Mouse (Mus musculus) lung, embryonic 16.5 days (tissue): ENCODE measurements at regions not wholly inside any gene's neighbourhood (a gene's known extent, or its start where the extent isn't known, plus 50 kb on each side); places are given as distances from the start of the nearest gene placed in this dataset.
A peak's percentile ranks its signal among the peaks of the same experiment; 100 is the strongest.

ENCODE experiments used
- ATAC-seq: fragments of 200-750 bp; cut with Nextera tagmentation; 2 replicates; pipeline ENCODE4 v1.8.0; 2017; ENCODE audit warnings: low read depth, mild to moderate bottlenecking, moderate library complexity
- H3K27ac ChIP-seq: fragments of 300-500 bp; sonication (generic); 2 replicates; pipeline ENCODE4 v1.5.1; 2014; ENCODE audit warnings: mild to moderate bottlenecking, control low read depth, low read length
- H3K27me3 ChIP-seq: fragments of 300-500 bp; sonication (generic); 2 replicates; pipeline ENCODE4 v1.6.1; 2014; ENCODE audit warnings: low read depth, low read length, mixed read lengths; ENCODE audit not compliant: control insufficient read depth, insufficient read depth
- H3K36me3 ChIP-seq: fragments of 300-500 bp; sonication (generic); 2 replicates; pipeline ENCODE4 v1.6.1; 2014; ENCODE audit warnings: low read length; ENCODE audit not compliant: control insufficient read depth, insufficient read depth
- H3K4me1 ChIP-seq: fragments of 300-500 bp; sonication (generic); replicated peaks from 2 replicates; pipeline ENCODE4 v1.6.1; 2014; ENCODE audit warnings: low read length, mixed read lengths; ENCODE audit not compliant: control insufficient read depth, insufficient read depth
- H3K4me2 ChIP-seq: fragments of 300-500 bp; sonication (generic); 2 replicates; pipeline ENCODE4 v1.6.1; 2014; ENCODE audit warnings: low read depth, low read length, control low read depth
- H3K4me3 ChIP-seq: fragments of 300-500 bp; sonication (generic); 2 replicates; pipeline ENCODE4 v1.5.1; 2014; ENCODE audit warnings: mild to moderate bottlenecking, low read length, control low read depth
- H3K9ac ChIP-seq: fragments of 300-500 bp; sonication (generic); 2 replicates; pipeline ENCODE4 v1.6.1; 2014; ENCODE audit warnings: low read length, control low read depth
- H3K9me3 ChIP-seq: fragments of 300-500 bp; sonication (generic); 2 replicates; pipeline ENCODE4 v1.6.1; 2016; ENCODE audit warnings: low read length; ENCODE audit not compliant: control insufficient read depth
- WGBS: fragments of 180-500 bp; shearing (Covaris S2); extraction: QIAGEN DNeasy Blood & Tissue Kit; methylation state at CpG from one replicate; pipeline ENCODE4 v1.1.7; 2014; 5-methylcytosine and 5-hydroxymethylcytosine counted together

DNA sequence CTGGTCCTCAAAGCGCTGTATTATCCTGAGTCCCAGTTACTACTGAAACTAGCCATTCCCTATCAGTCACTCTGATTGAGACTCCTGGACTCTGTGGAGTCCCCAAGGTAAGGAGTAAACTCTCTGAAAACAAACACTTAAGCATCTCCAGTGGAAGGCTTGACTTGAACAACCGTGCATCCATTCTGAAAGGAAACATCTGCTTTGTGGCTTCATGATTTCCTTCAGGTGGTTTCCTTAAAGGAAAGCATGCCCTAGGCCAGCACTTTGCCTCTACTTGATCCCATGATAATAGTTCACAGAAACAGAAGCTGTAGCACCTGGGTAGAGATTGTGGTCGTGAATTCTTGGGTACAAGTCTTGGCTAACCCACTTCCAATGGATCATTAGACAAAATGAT is 235.0 kb upstream of the Adra1b start:
- no peak overlapping the region for H3K4me3 ChIP-seq
- H3K4me2 ChIP-seq: no peak overlapping the region
- ATAC-seq: no peak
- H3K27me3 ChIP-seq: no peaks in the 10 kb centered on the region
- H3K9me3 ChIP-seq: no peaks in the 10 kb centered on the region
- no peaks in the 10 kb centered on the region for H3K4me1 ChIP-seq
- 68% methylated on average over 3 of the region's 3 CpGs for WGBS
- no peaks in the 10 kb centered on the region for H3K36me3 ChIP-seq
- H3K27ac ChIP-seq: no peak overlapping the region
- H3K9ac ChIP-seq: no peak overlapping the region

DNA sequence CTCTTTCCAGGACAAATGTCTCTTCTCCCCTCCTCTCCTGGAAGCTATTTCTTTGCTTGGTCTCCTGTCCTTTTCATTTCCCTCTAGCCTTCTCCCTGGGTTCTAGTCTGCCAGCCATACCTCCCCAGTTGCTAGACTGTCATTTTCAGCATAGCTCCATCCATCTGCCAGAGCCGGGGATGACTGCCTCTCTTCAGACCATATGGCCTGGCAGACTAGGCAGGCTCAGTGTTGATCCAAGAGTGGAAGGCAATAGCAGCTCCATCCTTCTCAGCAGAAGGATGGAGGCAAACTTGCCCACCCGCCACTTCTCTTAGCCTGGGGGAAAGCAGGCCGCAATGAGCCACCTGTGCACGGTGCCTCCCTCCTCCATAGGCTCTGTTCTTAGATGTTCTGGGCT is 242.0 kb upstream of the Adra1b start:
- 92% methylated on average over 4 of the region's 4 CpGs for WGBS
- no peaks in the 10 kb centered on the region for H3K9me3 ChIP-seq

DNA sequence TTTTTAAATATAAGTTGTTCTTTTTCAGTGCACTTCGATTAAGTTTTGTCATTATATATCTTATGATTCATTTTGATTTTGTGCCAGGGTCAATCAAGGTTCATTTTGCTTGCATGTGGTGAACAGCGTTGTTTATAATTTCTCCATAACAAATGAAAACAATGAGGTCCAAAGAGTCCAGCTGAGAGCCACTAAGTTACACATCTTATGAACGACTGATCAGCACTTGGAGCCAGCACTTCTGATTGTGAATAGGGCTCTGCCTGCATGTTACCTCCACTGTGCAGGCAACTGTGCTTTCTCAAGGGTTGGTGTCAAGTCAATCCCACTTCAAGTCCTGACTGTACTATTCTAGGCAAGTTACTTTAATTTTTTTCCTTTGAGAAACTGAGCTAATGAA is 243.5 kb upstream of the Adra1b start:
- no peaks in the 10 kb centered on the region for H3K9me3 ChIP-seq
- no peaks in the 10 kb centered on the region for H3K36me3 ChIP-seq
- H3K27ac ChIP-seq: 0 out of 2 replicates have a peak overlapping the region, but pooled peaks have one; percentile 6
- no peaks in the 10 kb centered on the region for H3K4me1 ChIP-seq
- H3K4me2 ChIP-seq: no peak overlapping the region
- WGBS: 34% methylated on average over 3 of the region's 3 CpGs
- no peak overlapping the region for H3K9ac ChIP-seq
- ATAC-seq: peak; percentile 63; the same call in 1 of the 2 replicates
- no peaks in the 10 kb centered on the region for H3K27me3 ChIP-seq
- no peak overlapping the region for H3K4me3 ChIP-seq

More for the DNA sequence above, 242.0 kb upstream of the Adra1b start:
- H3K4me2 ChIP-seq: no peak overlapping the region
- no peak; the same call in 1 of the 2 replicates for ATAC-seq
- no peaks in the 10 kb centered on the region for H3K27me3 ChIP-seq
- no peak overlapping the region for H3K9ac ChIP-seq
- H3K36me3 ChIP-seq: no peaks in the 10 kb centered on the region
- no peak overlapping the region for H3K4me3 ChIP-seq
- no peaks in the 10 kb centered on the region for H3K4me1 ChIP-seq
- no peak overlapping the region for H3K27ac ChIP-seq

DNA sequence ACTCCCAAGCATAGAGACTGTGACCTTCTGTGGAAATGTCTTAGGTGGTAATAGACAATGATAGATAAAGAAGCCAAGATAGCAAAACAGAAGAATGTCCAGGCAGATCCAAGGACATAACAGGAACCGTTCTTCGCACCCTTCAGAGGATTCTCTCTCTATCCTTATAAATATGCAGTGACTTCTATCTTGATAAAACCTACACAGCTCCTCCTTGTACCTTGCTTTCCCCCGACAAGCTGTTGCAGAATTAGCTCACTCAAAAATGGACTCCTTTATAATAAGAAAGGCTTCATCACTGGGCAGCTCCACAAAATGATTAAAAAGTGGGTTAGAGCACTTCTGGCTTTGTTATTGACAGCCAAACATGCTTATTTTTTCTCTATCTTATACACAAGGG is 245.4 kb upstream of the Adra1b start:
- no peak for ATAC-seq
- WGBS: 81% methylated on average over 3 of the region's 3 CpGs

DNA sequence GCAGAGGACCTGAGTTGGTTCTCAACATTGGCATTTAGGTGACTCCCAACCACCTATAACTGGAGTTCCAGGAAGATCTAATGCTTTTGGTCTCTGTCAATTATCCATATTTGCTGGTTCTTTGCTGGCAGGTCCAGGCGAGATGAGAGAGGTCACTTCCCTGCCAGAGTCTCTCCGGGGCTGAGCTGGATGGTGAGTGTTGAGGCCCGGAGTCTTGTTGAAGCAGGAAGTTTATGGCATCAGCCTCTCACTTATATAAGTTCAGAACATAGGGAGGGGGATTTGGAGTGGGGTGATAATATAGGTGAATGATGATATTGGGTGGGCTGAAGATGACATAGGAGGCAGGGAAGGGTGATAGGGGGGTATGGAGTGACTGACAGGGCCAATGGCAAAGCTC is 246.3 kb upstream of the Il12b start:
- ATAC-seq: no peak
- no peak overlapping the region for H3K27ac ChIP-seq
- no peak overlapping the region for H3K9ac ChIP-seq
- no peaks in the 10 kb centered on the region for H3K36me3 ChIP-seq
- H3K27me3 ChIP-seq: no peaks in the 10 kb centered on the region
- WGBS: 78% methylated on average over 3 of the region's 3 CpGs
- peaks cover 11% of the 10 kb centered on the region; the same call in 1 of the 2 replicates for H3K4me1 ChIP-seq
- H3K4me3 ChIP-seq: no peak overlapping the region
- H3K4me2 ChIP-seq: no peak overlapping the region
- H3K9me3 ChIP-seq: no peaks in the 10 kb centered on the region

More for the DNA sequence above, 245.4 kb upstream of the Adra1b start:
- no peaks in the 10 kb centered on the region for H3K27me3 ChIP-seq
- no peak overlapping the region for H3K4me3 ChIP-seq
- no peaks in the 10 kb centered on the region for H3K36me3 ChIP-seq
- no peak overlapping the region for H3K9ac ChIP-seq
- H3K4me1 ChIP-seq: no peaks in the 10 kb centered on the region
- no peaks in the 10 kb centered on the region for H3K9me3 ChIP-seq
- no peak overlapping the region for H3K27ac ChIP-seq
- no peak overlapping the region for H3K4me2 ChIP-seq

DNA sequence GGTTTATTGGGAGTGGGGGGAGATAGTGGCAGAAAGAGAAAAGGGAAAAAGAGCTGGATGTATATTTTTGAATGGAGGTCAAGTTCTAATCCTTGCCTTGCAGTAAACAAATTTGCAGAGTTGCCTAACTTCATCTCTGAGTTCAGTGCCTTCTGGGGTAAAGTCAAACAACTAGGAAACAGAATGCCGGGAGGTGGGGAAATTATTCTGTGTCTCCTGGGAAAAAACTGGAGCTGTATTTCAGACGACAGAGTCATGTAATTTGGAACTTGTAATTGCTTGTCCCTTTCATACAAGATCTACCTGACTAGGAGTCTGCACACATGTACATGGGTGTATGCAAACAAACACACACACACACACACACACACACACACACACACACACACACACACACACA is 244.3 kb upstream of the Il12b start:
- Histone ChIP-seq H3K9ac (no peak overlapping the region), H3K9me3 (no peaks in the 10 kb centered on the region), H3K4me2 (no peak overlapping the region), H3K27me3 (no peaks in the 10 kb centered on the region), H3K4me3 (no peak overlapping the region), H3K4me1 (peaks cover 11% of the 10 kb centered on the region; the same call in 1 of the 2 replicates), H3K36me3 (no peaks in the 10 kb centered on the region), H3K27ac (peak overlapping the region; percentile 54; the same call in 1 of the 2 replicates)
- WGBS: 22% methylated on average over 2 of the region's 2 CpGs
- ATAC-seq: peak; percentile 23

DNA sequence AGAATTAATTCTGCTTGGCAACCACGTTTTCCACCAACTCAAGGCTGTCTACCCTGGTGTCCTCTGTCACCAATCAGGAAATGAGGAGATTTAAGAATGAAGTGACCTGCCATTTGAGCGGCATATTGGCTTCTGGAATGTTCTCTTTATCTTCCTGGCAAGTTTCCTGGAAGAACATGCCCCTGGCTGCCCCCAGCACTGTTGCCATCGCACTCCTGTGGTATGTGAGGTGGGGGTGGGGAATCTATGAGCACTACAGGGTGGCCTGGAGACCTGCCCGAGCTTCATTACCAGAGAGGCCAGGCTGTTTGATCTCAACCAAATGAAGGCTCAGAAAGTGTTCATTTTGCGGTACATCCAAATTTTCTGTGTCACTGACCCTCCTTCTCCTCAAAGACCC is 243.8 kb upstream of the Il12b start:
- no peak overlapping the region for H3K9ac ChIP-seq
- ATAC-seq: peak; percentile 87
- no peaks in the 10 kb centered on the region for H3K36me3 ChIP-seq
- H3K4me1 ChIP-seq: peaks cover 11% of the 10 kb centered on the region; the same call in 1 of the 2 replicates
- H3K4me3 ChIP-seq: no peak overlapping the region
- H3K9me3 ChIP-seq: no peaks in the 10 kb centered on the region
- no peak overlapping the region for H3K4me2 ChIP-seq
- WGBS: 12% methylated on average over 5 of the region's 5 CpGs
- peak overlapping the region; percentile 77 for H3K27ac ChIP-seq
- H3K27me3 ChIP-seq: no peaks in the 10 kb centered on the region

DNA sequence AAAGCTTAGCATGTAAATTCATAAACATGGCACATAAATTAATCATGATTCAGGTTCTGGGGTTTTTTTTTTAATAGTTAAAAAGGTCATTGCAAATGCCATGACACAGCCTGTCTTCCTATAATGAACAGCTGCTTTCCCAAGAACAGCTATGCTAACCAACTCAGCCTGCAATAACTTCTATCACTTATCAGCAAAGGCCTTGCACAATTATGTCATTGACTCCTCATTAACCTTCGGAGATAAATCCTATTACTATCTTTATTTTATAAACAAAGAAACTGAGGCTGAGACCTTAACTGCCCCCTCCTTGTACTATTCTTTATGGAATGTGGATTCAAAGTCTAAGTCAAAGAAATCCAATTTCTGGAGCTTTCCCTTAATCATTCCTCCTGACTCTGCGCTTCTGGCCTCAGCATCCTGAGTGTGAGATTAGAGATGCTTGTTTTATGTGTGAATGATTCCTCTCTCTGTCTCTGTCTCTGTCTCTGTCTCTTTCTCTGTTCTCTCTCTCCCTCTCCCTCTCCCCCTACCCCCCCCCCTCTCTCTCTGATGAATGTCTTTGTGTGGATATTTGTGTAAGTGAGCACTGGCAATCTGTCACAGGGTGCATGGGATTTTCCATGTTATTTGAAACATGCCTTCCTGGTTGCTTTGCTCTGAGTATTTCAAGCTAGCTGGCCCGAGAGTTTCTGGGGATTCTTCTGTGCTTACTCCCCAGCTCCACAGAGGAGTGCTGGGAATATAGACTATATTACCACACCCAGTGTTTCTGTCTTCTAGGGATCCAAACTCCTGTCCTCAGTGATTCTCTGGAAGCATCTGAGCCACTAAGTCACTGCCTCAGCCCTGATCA is 243.1 kb upstream of the Il12b start:
- Histone ChIP-seq H3K9ac (no peak overlapping the region), H3K4me2 (no peak overlapping the region), H3K4me1 (peaks cover 11% of the 10 kb centered on the region; the same call in 1 of the 2 replicates), H3K4me3 (no peak overlapping the region), H3K9me3 (no peaks in the 10 kb centered on the region), H3K27me3 (no peaks in the 10 kb centered on the region), H3K27ac (peak overlapping the region; percentile 87), H3K36me3 (no peaks in the 10 kb centered on the region)
- 37% methylated on average over 3 of the region's 3 CpGs for WGBS
- peak; percentile 75 for ATAC-seq

DNA sequence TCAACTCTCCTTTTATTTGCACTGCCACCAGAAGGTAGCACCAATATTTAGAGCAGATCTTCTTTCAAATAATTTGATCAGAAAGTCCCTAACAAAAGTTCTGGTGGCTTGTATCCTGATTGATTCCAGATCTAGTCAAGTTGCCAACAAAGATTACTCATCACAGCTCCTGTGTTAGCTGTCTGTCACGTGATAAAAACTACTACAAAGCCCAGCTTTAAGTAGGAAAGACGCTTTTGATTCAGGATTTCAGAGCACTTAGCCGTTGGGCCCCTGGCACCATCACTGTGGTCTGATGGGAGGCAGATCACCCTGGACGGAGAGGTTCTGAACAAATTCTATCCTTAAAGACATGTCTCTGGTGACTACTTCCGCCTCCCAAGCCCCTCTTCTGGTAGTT is 241.6 kb upstream of the Il12b start:
- H3K4me1 ChIP-seq: peaks cover 14% of the 10 kb centered on the region; the same call in 1 of the 2 replicates
- no peaks in the 10 kb centered on the region for H3K27me3 ChIP-seq
- 70% methylated on average over 5 of the region's 5 CpGs for WGBS

More for the DNA sequence above, 241.6 kb upstream of the Il12b start:
- no peaks in the 10 kb centered on the region for H3K36me3 ChIP-seq
- no peak overlapping the region for H3K4me3 ChIP-seq
- H3K27ac ChIP-seq: peak overlapping the region; percentile 87; the same call in 1 of the 2 replicates
- H3K9me3 ChIP-seq: no peaks in the 10 kb centered on the region
- H3K4me2 ChIP-seq: no peak overlapping the region
- no peak for ATAC-seq
- H3K9ac ChIP-seq: no peak overlapping the region
